Mouse (Mus musculus) monocyte, adult 59 days (primary cell): ENCODE data around the gene Itgb1bp1. TPM values are rescaled to one million over a fixed set of nuclear protein-coding genes. Genes with fewer than 3 reads are reported as not detected.

Experiments
- total RNA-seq, 2 experiments: library from RNA; stranded (reverse); gene quantifications; one replicate each; pipeline ENCODE4 v1.2.4; 2023

Itgb1bp1 gene
- 10 to 100 TPM; 44.8 to 46.5 TPM for total RNA-seq

GRCm38 (mm10) chr12:21286243-21286622 is at the start of gene Itgb1bp1:
Gene Itgb1bp1, minus strand, starts transcription at chr12:21286284.

DNA sequence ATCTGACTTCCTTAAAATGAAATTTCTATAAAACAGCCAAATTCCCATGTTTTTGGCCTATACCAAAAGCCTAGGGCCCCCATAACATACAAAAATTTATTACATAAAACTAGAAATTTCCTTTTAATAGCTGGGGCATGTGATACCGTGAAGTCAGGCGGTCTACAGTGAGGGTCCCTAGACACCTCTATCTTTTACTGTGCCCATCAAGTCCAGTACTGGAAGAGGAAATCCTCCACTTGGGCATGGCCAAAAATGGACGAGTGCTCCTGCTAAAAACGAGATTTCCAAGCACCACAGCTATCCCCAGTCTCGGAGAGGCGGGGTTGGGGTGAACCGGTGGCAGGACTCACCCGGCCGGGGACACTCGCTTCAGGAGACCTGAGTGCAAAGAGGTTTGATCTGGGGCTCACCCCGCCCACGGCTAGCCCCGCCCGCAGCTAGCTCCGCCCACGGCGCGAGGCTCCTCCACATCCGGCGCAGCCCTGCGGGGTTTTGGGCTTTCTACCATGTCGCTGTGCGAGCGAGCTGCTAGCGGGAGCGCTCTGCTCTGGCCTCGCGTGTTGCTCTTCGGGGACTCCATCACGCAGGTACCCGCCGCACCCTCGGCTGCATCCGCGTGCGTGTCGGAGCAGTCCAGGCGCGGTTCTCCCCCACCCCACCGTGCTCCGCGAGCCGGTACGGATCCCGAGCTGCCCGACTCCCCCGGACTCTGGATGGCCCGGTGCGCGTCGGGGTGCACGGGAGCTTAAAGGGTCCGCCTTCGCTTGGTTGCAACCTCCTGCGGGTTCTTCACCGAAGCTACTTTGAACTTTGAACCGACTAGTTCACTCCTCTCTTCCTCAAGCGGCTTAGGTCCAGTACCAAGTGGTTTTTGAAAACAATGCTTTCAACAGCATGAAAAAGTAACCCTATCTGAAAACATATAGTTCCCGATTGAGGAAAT is 30.1 kb upstream of the Itgb1bp1 start, which contains the start of gene Iah1:
Gene Iah1 (plus strand): TSS at position 467 of the 946 bp plus-strand sequence.

GRCm38 (mm10) chr12:21284761-21285441 is 1.2 kb downstream of the Itgb1bp1 start, which contains the start of gene Cpsf3:
Gene Cpsf3, plus strand, starts transcription at chr12:21285391.

Other genes starting within 250 kb of the Itgb1bp1 start
- 10 to 100 TPM; 66.9 to 71.0 TPM for gene Cpsf3, start 893 bp downstream of the Itgb1bp1 start, total RNA-seq
- 10 to 100 TPM; 31.5 to 36.2 TPM for gene Iah1, start 30.1 kb upstream of the Itgb1bp1 start, total RNA-seq
- 100 to 1,000 TPM; 139 to 157 TPM for gene Adam17, start 87.3 kb upstream of the Itgb1bp1 start, total RNA-seq
- 100 to 1,000 TPM in 1 of 2 experiments, 10 to 100 TPM in 1; 97.1 to 103 TPM for gene Ywhaq, start 131.4 kb upstream of the Itgb1bp1 start, total RNA-seq